ENCODE assay signal across 23 mouse cellular contexts in genomic region chr4:63515021-63515420, GRCm38 (mm10).
"Had no signal": no experiment of that assay in that cellular context is flagged by ENCODE, and none has a peak within 500 bp of the region (broad histone marks: within the 10 kb centered on the region; RNA-seq: fewer than 3 reads in every experiment).

No protein-coding gene starts in this region.

- H3K4me2 ChIP-seq: heart, embryonic 11.5 days; heart, embryonic 13.5 days; heart, embryonic 15.5 days; hindbrain, embryonic 13.5 days; hindbrain, embryonic 15.5 days; kidney, embryonic 15.5 days; limb, embryonic 13.5 days; limb, embryonic 15.5 days; liver, embryonic 12.5 days had no signal

- H3K4me1 ChIP-seq: heart, embryonic 13.5 days; heart, embryonic 15.5 days; hindbrain, embryonic 13.5 days; hindbrain, embryonic 15.5 days; kidney, embryonic 15.5 days; limb, embryonic 15.5 days; liver, embryonic 12.5 days had no signal

- H3K27ac ChIP-seq: heart, adult 2 months; heart, embryonic 13.5 days; heart, embryonic 15.5 days; hindbrain, embryonic 13.5 days; hindbrain, embryonic 15.5 days; hindbrain, postnatal 0 days; kidney, embryonic 15.5 days; kidney, postnatal 0 days; limb, embryonic 13.5 days; limb, embryonic 15.5 days; liver, embryonic 12.5 days; liver, embryonic 14.5 days had no signal

- H3K9ac ChIP-seq: heart, embryonic 13.5 days; heart, embryonic 15.5 days; hindbrain, embryonic 13.5 days; hindbrain, embryonic 15.5 days; kidney, embryonic 15.5 days; limb, embryonic 13.5 days; limb, embryonic 15.5 days; liver, embryonic 12.5 days; liver, embryonic 14.5 days had no signal

- H3K36me3 ChIP-seq: heart, embryonic 13.5 days; heart, embryonic 15.5 days; hindbrain, embryonic 13.5 days; hindbrain, embryonic 15.5 days; kidney, embryonic 15.5 days; limb, embryonic 13.5 days; limb, embryonic 15.5 days; liver, embryonic 12.5 days had no signal

- ATAC-seq: hindbrain, postnatal 0 days; intestine, embryonic 16.5 days; liver, embryonic 12.5 days had no signal

- H3K4me3 ChIP-seq: gastrocnemius, adult 2 months; heart, adult 2 months; heart, embryonic 13.5 days; heart, embryonic 15.5 days; hindbrain, embryonic 13.5 days; hindbrain, embryonic 15.5 days; kidney, embryonic 15.5 days; limb, embryonic 13.5 days; limb, embryonic 15.5 days; liver, embryonic 12.5 days had no signal

- H3K27me3 ChIP-seq: heart, embryonic 15.5 days; hindbrain, embryonic 13.5 days; hindbrain, embryonic 15.5 days; kidney, embryonic 15.5 days; limb, embryonic 13.5 days; limb, embryonic 15.5 days had no signal

- DNase-seq: gastrocnemius, adult 2 months; gastrocnemius, postnatal 10 days; gastrocnemius, postnatal 25 days; heart, adult 11 months; heart, adult 2 months; heart, postnatal 14 days; heart, postnatal 36 days; layer of hippocampus, adult 9-11 months; layer of hippocampus, postnatal 36 days; left cerebral cortex, postnatal 4 days had no signal

- H3K9me3 ChIP-seq: heart, embryonic 13.5 days; heart, embryonic 15.5 days; hindbrain, embryonic 13.5 days; hindbrain, embryonic 15.5 days; kidney, embryonic 15.5 days; limb, embryonic 13.5 days; limb, embryonic 15.5 days; liver, embryonic 12.5 days had no signal
